Mouse (Mus musculus) spleen, postnatal 10 days (tissue): ENCODE data around the gene Acvr2b.

ENCODE experiments used
- DNase-seq, 2 experiments: peaks; one replicate each; pipeline ENCODE4 v3.0.0; 2021 to 2022; ENCODE audit warnings: low spot score in 2 of 2

Gene Acvr2b

DNA sequence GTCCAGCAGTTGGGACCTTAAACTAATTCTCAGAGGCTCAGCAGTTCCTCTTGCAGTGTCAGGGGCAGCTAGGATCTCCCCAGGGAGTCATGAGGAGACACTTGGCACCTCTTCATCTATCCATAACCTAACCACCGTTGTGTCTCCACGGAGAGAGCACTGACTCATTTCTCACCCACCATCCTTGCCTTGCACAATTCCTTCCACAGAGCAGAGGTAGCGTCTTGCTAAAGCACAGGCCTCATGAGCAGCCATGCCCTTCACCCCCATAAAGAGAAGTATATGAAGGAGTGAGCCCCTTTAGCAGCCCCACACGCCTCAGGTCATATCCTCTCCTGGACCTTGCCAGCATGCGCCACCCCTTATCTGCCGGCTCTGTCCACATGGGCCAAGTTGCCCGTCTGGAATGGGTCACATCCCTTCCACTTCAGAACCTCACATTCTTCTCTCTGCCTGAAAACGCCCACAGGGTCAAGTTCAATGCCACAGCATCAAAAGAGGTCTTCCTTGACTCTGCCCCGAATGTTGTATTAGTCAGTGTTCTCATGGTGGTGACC lies 71.8 kb downstream of the Acvr2b start:
- DNase-seq: peak in 1 of 2 experiments; percentile 13

DNA sequence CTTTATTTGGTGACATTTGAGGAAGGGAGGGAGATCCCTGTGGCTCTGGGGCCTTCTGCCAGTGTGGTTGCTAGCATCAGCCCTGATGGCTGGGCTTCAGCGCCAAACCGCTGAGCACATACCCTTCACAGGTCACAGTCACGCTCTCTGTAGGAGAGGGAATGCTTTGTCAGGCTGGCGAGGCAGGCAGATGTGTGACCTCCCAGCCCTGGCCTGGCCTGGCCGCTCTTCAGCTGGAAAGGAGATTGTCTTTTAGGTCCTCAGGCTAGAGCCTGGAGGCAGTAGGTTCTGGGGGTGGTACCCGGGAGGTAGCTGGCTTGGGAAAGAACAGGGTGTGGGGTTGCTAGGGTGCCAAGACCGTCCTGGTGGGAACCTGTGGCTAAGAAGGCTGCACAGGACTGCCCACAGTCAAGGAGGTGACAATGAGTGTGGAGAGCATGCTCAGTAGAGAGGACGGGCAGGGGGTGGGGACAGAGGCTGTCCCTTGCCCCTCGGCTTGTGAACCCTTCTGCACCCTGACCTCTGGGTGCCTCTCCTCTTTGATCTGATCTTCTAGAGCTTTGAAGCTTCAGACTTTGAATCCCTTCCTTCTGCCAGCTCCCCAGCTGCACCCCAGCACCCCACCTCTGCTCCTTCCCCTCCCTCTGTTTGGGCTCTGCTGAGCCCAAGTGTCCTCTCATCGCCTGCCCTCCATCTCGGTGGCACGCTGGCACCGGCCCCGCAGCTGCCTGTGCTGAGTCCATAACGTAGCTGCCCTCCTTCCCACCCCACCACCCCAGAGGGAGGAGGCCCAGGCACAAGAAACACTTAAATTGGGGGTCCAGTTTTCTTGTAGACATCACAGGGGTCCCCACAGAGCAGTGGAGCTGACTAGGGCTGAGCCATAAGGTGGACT lies 73.0 kb downstream of the Acvr2b start:
- DNase-seq: no peak

DNA sequence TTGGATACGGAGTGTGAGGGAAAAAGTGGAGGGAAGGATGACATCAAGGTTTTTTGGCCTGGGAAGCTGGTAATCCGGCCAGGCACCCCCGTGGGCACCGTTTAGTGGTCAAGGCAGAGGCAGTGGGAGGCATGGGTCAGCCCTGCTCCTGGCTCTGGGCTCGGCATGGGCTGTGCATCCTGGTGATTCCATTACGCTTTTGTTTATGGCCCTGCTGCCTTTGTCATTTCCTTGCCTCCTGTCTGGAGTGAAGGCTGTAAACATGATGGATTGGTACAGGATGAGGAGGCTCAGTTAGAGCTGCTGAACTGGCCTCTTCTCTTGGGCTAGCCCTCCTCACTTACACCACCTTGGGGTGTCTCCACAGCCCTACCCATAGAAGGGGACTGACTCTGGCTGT lies 75.8 kb downstream of the Acvr2b start:
- DNase-seq: no peak

DNA sequence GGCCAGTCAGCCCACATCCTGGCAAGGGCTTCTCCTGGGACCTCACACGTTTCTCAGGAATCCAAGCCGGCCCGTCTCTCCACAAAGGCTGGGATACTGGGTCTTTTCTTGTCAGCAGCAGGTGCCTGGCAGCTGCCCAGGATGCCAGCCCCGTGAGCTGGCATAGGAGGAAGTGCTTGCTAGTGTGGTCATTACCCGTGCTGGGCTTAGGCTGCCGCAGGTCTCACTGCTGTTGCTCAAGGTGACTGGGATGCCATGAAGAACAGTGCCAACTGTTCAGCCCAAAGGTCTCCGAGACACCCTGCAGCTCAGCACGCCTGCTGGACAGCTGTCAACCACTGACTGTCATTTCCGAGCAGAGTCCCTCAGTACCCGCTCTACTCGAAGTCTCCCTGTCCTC lies 76.4 kb downstream of the Acvr2b start:
- no peak for DNase-seq

DNA sequence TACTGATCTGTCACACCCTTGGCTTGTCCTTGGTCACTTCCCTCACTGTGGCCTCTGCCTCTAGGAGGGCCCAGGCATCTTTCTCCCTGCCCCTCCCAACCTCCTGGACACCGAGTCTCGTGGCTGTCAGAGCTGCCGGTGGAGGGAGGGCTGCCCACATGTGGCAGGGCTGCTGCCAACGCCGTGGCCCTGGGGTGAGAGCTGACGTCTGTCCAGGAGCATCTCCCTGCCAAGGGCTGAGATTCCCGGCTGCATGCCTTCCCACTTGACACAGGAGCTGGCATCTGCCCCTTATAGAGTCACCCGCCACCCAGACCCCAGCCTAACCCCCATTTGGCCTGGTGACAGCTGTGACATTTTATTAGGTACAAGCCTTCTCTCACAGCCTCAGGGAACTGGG lies 77.4 kb downstream of the Acvr2b start:
- DNase-seq: no peak

DNA sequence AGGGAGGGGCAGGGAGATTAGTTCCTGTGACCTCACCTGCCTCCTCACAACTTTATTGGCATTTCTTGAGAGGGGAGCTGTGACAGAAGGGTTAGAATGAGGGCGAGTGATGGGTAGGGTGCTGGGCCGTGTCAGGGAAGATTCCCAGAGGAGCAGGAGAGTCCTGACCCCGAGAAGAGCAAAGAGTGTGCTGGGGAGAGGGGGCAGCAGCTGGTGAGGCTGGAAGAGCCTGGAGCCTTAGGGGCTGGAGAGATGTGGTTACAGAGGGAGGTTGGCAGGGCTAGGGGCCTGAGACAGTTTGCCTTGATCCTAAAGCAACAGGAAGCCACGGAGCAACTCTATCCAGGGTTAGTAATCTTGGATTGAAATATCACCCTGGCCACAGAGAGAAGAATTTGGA lies 79.7 kb downstream of the Acvr2b start:
- no peak for DNase-seq

DNA sequence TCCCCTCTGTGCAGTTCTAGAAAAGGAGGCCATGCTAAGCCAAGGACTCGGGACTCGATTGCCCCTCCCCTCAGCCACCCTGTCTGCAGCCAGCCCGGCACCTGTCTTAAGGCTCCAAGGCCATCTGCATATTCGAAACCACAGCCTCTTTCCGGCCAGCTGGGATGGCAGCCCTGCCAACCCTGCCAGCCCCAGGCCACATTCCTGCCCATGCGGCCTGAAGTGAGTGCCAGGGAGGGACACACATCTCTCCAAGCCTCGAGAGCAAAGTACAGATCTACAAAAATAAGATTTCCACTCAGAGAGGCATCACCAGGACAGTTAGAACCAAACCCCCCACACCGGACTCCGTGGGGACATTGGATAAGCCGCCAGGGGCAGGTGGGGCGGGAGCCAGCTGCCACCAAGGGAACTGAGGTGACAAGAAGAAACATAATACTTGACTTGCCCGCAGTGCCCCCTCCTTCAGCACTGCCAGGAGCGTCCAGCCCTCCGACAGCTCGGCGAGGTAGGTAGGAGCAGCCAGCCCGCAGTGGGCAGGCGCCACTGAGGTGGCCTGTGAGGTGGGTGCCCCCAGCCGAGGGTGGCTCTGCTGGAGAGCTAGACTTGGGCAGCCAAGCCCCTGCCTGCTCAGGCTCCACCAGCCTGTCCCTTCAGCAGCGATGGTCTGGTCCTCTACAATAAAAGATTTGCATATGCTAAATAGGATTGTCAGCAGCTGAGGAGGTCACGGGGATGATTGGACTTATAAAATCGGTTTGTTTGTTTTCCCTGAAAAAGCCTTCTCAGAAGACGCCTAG lies 81.8 kb downstream of the Acvr2b start:
- DNase-seq: no peak

DNA sequence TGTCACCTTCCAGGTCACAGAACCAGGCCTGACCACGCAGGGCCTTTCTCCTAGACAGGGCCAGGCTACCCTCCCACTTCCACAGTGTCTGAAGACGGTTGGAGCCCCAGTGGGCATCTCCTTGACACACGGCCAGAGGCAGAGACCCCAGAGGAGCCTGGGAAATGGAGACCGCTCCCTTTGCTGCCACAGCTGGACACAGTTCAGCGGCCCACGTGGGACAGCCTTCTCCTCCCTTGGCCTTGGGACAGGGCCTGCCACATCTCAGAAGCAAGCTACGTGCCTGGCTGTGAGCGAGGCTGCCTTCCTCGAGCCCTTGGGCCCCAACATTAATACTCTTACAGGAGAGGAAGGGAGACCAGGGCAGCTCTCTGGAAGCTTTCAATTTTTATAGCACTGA lies 82.5 kb downstream of the Acvr2b start:
- DNase-seq: no peak
